Mouse (Mus musculus): ENCODE results near the gene Snx20. TPM values are rescaled to one million over a fixed set of nuclear protein-coding genes. Genes with fewer than 3 reads are reported as not detected.

Gene Snx20
- polyA plus RNA-seq, 1 experiment from 2014 or later: 6.5 TPM

DNA sequence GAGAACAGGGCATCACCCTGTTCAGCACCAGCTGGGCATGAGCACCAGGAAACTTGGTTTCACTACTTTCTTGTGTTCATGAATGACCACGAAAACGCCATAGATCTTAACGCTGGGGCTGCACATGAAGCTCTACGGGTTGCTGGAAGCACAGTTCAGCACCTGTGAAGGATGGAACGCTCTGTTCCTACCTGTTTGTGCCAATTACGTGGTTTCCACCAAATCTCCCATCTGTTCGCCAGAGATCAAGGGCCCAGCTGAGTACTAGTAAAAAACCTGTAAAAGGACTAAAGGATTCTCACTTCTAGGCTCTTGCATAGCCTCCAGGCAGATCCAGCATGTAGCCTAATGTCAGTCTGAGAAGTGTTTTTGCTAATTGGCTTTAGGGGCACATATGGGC lies 36.4 kb downstream of the Snx20 start:
- WGBS: 82% methylated on average over 7 of the region's 7 CpGs

DNA sequence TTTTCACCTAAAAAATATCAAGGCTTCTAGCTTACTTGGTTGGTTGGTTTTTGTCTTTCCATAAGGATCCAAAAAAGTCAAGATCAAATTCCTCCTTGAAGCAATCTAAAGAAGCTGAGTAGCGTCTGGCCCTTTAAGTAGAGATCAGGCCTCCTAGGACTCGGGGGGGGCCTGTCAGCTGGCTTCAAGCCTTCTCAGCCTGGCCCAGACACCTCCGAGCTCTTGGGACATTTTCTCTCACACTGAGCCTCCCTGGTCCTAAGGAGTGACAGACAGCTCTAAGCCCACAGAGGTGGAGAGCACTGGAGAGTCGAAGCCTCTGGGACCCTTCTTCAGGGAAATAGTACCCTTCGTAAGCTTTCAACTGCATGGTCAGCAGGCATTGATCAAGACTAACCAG lies 37.4 kb downstream of the Snx20 start:
- 53% methylated on average over 5 of the region's 5 CpGs for WGBS
- peak; percentile 61 for ATAC-seq
- Histone ChIP-seq H3K9ac (replicated peaks; ENCODE audit: low read depth) (no peak overlapping the region), H3K4me2 (replicated peaks; ENCODE audit: low read depth, low read length) (no peak overlapping the region), H3K4me3 (ENCODE audit: low read depth, low read length) (no peak overlapping the region), H3K27ac (ENCODE audit: low read length) (no peak overlapping the region), H3K9me3 (ENCODE audit: low read length) (no peaks in the 10 kb centered on the region), H3K4me1 (ENCODE audit: insufficient read depth, low read depth, low read length) (no peaks in the 10 kb centered on the region), H3K36me3 (ENCODE audit: insufficient read depth, low read length) (no peaks in the 10 kb centered on the region), H3K27me3 (replicated peaks; ENCODE audit: insufficient read depth, low read length) (no peaks in the 10 kb centered on the region)
- no peak for TF ChIP-seq CTCF (IDR thresholded peaks at IDR 0.05)
- no peak for TF ChIP-seq EP300 (IDR thresholded peaks at IDR 0.05)
- peak; percentile 53 for DNase-seq (ENCODE audit: low spot score)

More for the DNA sequence above, 36.4 kb downstream of the Snx20 start:
- no peak for DNase-seq (ENCODE audit: low spot score)
- Histone ChIP-seq H3K27ac (ENCODE audit: low read length) (no peak overlapping the region), H3K4me1 (ENCODE audit: insufficient read depth, low read depth, low read length) (no peaks in the 10 kb centered on the region), H3K27me3 (replicated peaks; ENCODE audit: insufficient read depth, low read length) (no peaks in the 10 kb centered on the region), H3K9me3 (ENCODE audit: low read length) (no peaks in the 10 kb centered on the region), H3K4me3 (ENCODE audit: low read depth, low read length) (no peak overlapping the region), H3K36me3 (ENCODE audit: insufficient read depth, low read length) (no peaks in the 10 kb centered on the region), H3K9ac (replicated peaks; ENCODE audit: low read depth) (no peak overlapping the region), H3K4me2 (replicated peaks; ENCODE audit: low read depth, low read length) (no peak overlapping the region)
- no peak for ATAC-seq
- TF ChIP-seq CTCF (IDR thresholded peaks at IDR 0.05) (no peak), EP300 (IDR thresholded peaks at IDR 0.05) (no peak)

DNA sequence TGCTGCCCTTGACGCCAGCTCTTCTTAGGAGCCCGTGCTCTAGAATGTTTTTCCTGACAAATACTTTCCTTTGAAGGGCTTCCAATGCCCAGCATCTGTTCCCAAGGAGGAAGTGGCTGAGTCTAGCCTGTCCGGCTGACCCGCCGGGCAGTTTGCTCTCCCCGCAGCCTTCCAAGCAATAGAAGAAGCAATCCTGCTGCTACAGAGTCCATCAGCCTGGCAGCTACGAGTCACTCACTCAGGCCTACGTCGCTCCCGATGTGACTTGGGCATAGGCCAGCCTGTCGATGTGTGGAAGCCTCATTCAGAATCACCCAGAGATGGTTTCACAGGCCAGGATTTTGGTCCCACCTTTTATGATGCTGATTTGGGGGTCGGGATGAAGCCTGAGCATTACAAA lies 39.9 kb downstream of the Snx20 start:
- Histone ChIP-seq H3K9ac (replicated peaks; ENCODE audit: low read depth) (no peak overlapping the region), H3K9me3 (ENCODE audit: low read length) (no peaks in the 10 kb centered on the region), H3K4me1 (ENCODE audit: insufficient read depth, low read depth, low read length) (no peaks in the 10 kb centered on the region), H3K27me3 (replicated peaks; ENCODE audit: insufficient read depth, low read length) (no peaks in the 10 kb centered on the region), H3K4me3 (ENCODE audit: low read depth, low read length) (no peak overlapping the region), H3K4me2 (replicated peaks; ENCODE audit: low read depth, low read length) (no peak overlapping the region), H3K27ac (ENCODE audit: low read length) (no peak overlapping the region), H3K36me3 (ENCODE audit: insufficient read depth, low read length) (peaks cover 8% of the 10 kb centered on the region; the same call in 1 of the 2 replicates)
- ATAC-seq: no peak
- no peak for DNase-seq (ENCODE audit: low spot score)
- WGBS: 68% methylated on average over 12 of the region's 12 CpGs
- TF ChIP-seq CTCF (IDR thresholded peaks at IDR 0.05): no peak

DNA sequence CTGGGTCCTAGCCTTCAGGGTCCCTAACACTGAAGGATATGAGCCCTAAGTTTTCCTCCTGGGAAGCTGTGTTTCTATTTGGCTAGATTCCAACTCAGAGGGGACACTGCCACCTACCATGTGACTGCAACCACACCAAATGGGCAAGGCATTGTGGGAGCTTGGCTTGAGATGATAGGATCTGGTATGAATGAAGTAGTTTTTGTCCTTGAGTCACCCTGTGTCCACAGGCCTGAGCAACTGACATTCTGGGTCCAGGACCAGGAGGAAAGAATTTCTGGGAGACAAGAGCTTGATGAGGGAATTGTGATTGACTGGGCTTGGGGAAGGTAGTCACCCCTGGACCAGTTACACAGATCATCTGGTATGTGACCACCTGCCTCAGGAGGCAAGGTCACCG lies 42.0 kb downstream of the Snx20 start:
- ATAC-seq (no peak), DNase-seq (ENCODE audit: low spot score) (no peak)
- no peak for TF ChIP-seq CTCF (IDR thresholded peaks at IDR 0.05)
- no peak for TF ChIP-seq EP300 (IDR thresholded peaks at IDR 0.05)
- H3K9ac ChIP-seq (replicated peaks; ENCODE audit: low read depth): no peak overlapping the region
- no peaks in the 10 kb centered on the region for H3K4me1 ChIP-seq (ENCODE audit: insufficient read depth, low read depth, low read length)
- no peak overlapping the region for H3K4me2 ChIP-seq (replicated peaks; ENCODE audit: low read depth, low read length)
- H3K9me3 ChIP-seq (ENCODE audit: low read length): no peaks in the 10 kb centered on the region
- H3K27ac ChIP-seq (ENCODE audit: low read length): no peak overlapping the region
- peaks cover 22% of the 10 kb centered on the region for H3K36me3 ChIP-seq (ENCODE audit: insufficient read depth, low read length)
- H3K27me3 ChIP-seq (replicated peaks; ENCODE audit: insufficient read depth, low read length): no peaks in the 10 kb centered on the region
- WGBS: 90% methylated on average over 1 of the region's 1 CpGs
- no peak overlapping the region for H3K4me3 ChIP-seq (ENCODE audit: low read depth, low read length)

DNA sequence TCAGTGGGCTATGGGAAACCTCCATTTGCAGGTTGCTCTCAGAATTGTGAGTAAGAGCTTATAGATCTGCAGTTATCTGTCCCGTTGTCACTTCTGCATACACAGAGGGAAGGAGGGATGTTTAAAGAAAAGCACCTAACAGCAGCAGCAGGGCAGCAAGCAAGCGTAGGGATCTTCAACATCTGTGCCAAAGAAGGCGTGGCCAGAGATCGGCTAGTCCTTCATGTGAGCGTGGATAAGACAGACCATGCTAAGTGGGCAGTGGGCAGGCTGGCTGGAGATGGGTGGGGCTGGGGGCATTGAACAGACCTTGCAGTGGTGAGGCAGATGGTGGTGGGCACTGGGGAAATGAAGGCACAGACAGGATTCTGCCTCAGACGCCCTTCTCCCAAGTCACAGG lies 45.7 kb downstream of the Snx20 start:
- Histone ChIP-seq H3K4me2 (replicated peaks; ENCODE audit: low read depth, low read length) (no peak overlapping the region), H3K27ac (ENCODE audit: low read length) (no peak overlapping the region), H3K27me3 (replicated peaks; ENCODE audit: insufficient read depth, low read length) (no peaks in the 10 kb centered on the region), H3K9ac (replicated peaks; ENCODE audit: low read depth) (no peak overlapping the region), H3K9me3 (ENCODE audit: low read length) (no peaks in the 10 kb centered on the region), H3K36me3 (ENCODE audit: insufficient read depth, low read length) (peaks cover 39% of the 10 kb centered on the region), H3K4me3 (ENCODE audit: low read depth, low read length) (no peak overlapping the region), H3K4me1 (ENCODE audit: insufficient read depth, low read depth, low read length) (no peaks in the 10 kb centered on the region)
- DNase-seq (ENCODE audit: low spot score) (no peak), ATAC-seq (no peak)
- 42% methylated on average over 6 of the region's 6 CpGs for WGBS
- TF ChIP-seq EP300 (IDR thresholded peaks at IDR 0.05): no peak
- no peak for TF ChIP-seq CTCF (IDR thresholded peaks at IDR 0.05)

DNA sequence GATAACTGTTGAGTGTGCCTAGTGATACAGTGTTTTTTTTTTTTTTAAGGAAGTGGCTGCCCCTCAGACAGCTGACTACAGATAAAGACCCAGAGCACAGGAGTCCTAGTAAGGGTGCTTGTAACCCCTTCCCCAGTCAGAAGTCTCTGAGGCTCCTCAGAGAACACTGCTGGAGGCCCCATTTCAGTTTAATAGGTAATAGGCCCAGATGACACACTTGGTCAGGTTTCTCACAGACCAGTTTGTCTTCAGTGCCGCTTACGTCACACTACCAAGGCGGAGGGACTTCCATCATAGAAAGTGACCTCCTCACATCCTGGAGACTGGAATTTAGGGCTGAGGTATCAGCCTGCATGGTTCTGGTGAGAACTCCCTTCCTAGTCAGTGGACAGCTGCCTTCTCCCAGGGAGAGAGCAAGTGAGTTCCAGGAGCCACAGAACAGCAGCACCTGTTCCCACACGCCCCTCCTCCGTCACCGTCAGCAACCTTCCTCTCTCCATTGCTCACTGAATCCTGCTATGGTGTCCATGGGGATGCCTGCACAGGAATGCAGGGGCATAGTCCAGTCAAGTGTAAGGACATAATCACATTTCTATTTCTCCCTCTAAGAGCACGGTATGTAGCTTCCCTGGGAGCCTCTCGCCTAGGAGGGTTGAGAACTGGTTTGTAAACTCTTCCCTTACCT lies 47.6 kb downstream of the Snx20 start:
- ATAC-seq (no peak), DNase-seq (ENCODE audit: low spot score) (no peak)
- Histone ChIP-seq H3K27me3 (replicated peaks; ENCODE audit: insufficient read depth, low read length) (no peaks in the 10 kb centered on the region), H3K27ac (ENCODE audit: low read length) (no peak overlapping the region), H3K4me3 (ENCODE audit: low read depth, low read length) (no peak overlapping the region), H3K9ac (replicated peaks; ENCODE audit: low read depth) (no peak overlapping the region), H3K4me2 (replicated peaks; ENCODE audit: low read depth, low read length) (no peak overlapping the region), H3K4me1 (ENCODE audit: insufficient read depth, low read depth, low read length) (no peaks in the 10 kb centered on the region), H3K36me3 (ENCODE audit: insufficient read depth, low read length) (peaks cover 48% of the 10 kb centered on the region), H3K9me3 (ENCODE audit: low read length) (no peaks in the 10 kb centered on the region)
- TF ChIP-seq EP300 (IDR thresholded peaks at IDR 0.05) (no peak), CTCF (IDR thresholded peaks at IDR 0.05) (no peak)
- WGBS: 90% methylated on average over 8 of the region's 8 CpGs

DNA sequence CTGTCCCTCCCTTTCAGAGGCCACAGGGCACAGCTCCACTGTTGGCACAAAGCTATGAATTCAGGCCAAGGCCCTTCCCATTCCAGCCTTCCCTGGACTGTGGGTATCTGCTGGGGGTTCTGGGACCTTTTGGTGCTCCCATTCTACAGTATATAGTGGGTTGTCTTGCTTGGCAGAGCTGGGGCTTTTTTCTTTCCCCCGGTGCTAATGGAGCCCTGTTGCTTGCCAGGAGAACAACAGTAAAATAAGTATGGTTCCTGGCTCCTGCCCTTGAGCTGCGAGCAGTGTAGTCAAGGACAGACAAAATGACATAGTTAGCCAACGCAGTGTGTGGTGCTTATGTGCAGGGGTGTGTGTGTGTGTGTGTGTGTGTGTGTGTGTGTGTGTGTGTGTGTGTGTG lies 52.1 kb downstream of the Snx20 start:
- TF ChIP-seq EP300 (IDR thresholded peaks at IDR 0.05): no peak
- TF ChIP-seq CTCF (IDR thresholded peaks at IDR 0.05): no peak
- H3K9me3 ChIP-seq (ENCODE audit: low read length): no peaks in the 10 kb centered on the region
- no peak overlapping the region for H3K4me3 ChIP-seq (ENCODE audit: low read depth, low read length)

More for the DNA sequence above, 52.1 kb downstream of the Snx20 start:
- Histone ChIP-seq H3K27ac (ENCODE audit: low read length) (no peak overlapping the region), H3K36me3 (ENCODE audit: insufficient read depth, low read length) (peaks cover 37% of the 10 kb centered on the region), H3K27me3 (replicated peaks; ENCODE audit: insufficient read depth, low read length) (no peaks in the 10 kb centered on the region), H3K9ac (replicated peaks; ENCODE audit: low read depth) (no peak overlapping the region), H3K4me1 (ENCODE audit: insufficient read depth, low read depth, low read length) (peaks cover 7% of the 10 kb centered on the region; the same call in 1 of the 2 replicates), H3K4me2 (replicated peaks; ENCODE audit: low read depth, low read length) (no peak overlapping the region)
- ATAC-seq (no peak), DNase-seq (ENCODE audit: low spot score) (no peak)
- 93% methylated on average over 3 of the region's 3 CpGs for whole genome bisulfite sequencing

All from lung, postnatal 0 days (tissue).